ENCODE assay signal across 9 mouse cellular contexts in the genomic region with DNA sequence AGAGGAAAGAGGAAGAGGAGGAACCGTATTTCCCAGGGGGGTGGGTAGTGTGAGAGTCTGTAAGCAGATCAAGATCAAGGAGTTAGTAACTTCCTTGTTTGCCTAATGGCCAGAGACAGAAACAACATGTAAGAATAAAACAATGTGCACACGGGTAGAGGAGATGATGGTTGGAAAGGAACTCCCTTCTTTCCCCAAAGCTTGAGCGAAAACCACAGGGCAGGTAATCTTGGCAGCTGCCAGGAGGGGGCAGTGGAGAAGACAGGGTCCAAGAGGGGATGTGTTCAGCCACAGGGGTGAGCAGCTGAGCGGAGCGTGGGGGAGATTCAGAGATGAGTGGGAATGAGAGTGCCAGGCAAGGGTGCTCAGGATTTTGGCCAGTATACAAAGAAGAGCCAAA. TPM values are rescaled to one million over a fixed set of nuclear protein-coding genes. Genes with fewer than 3 reads are reported as not detected.
DNase-seq lines count a peak whose midpoint lies in the region; ATAC-seq and TF ChIP-seq lines count a peak whose summit lies in the region.
"Had no signal": no experiment of that assay in that cellular context is flagged by ENCODE, and none has a peak within 500 bp of the region (broad histone marks: within the 10 kb centered on the region; RNA-seq: fewer than 3 reads in every experiment).

No protein-coding gene starts in this region.

- no peak overlapping the region for H3K27ac ChIP-seq in heart, adult 2 months
- H3K27ac ChIP-seq in heart, embryonic 11.5 days (ENCODE audit: low read depth, low read length) = no peak overlapping the region
- no peak overlapping the region for H3K27ac ChIP-seq in testis, adult 2 months (ENCODE audit: control insufficient read depth, insufficient read depth, low read depth, low read length)
- H3K27ac ChIP-seq in midbrain, postnatal 0 days (ENCODE audit: low read depth, low read length) = no peak overlapping the region
- H3K27ac ChIP-seq: limb, embryonic 15.5 days had no signal

- peaks cover 3% of the 10 kb centered on the region for H3K4me1 ChIP-seq in heart, adult 2 months (ENCODE audit: control insufficient read depth, insufficient read depth, low read length)
- H3K4me1 ChIP-seq in heart, embryonic 11.5 days (ENCODE audit: control insufficient read depth, insufficient read depth, low read length) = no peaks in the 10 kb centered on the region
- H3K4me1 ChIP-seq in testis, adult 2 months (ENCODE audit: control insufficient read depth, insufficient read depth, low read length) = no peaks in the 10 kb centered on the region
- H3K4me1 ChIP-seq in midbrain, postnatal 0 days (ENCODE audit: insufficient read depth, low read length) = no peaks in the 10 kb centered on the region
- H3K4me1 ChIP-seq: limb, embryonic 15.5 days had no signal

- DNase-seq in heart, adult 2 months = peak; percentile 20 to 42
- no peak for DNase-seq in testis, postnatal 14 days (ENCODE audit: low spot score)
- no peak for DNase-seq in midbrain, postnatal 0 days (ENCODE audit: low spot score)
- no peak for DNase-seq in Muller cell, postnatal 12 days (ENCODE audit: inconsistent ontology term)
- DNase-seq in right cerebral cortex, adult 2 months (ENCODE audit: low spot score in 2 of 2) = no peak

- H3K4me3 ChIP-seq in heart, adult 2 months = no peak overlapping the region
- H3K4me3 ChIP-seq in heart, embryonic 11.5 days (ENCODE audit: low read depth, low read length) = no peak overlapping the region
- H3K4me3 ChIP-seq in testis, adult 2 months (ENCODE audit: control insufficient read depth, low read depth, low read length) = no peak overlapping the region
- no peak overlapping the region for H3K4me3 ChIP-seq in midbrain, postnatal 0 days (ENCODE audit: low read depth, low read length)
- H3K4me3 ChIP-seq: limb, embryonic 15.5 days had no signal

- peak; percentile 61 for TF ChIP-seq CTCF in heart, adult 2 months (IDR thresholded peaks at IDR 0.05)
- TF ChIP-seq CTCF in testis, adult 2 months (IDR thresholded peaks at IDR 0.05; ENCODE audit: control insufficient read depth, insufficient read depth, insufficient replicate concordance, low read depth, low read length) = peak; percentile 18; the same call in 1 of the 2 replicates
- TF ChIP-seq CTCF in midbrain, postnatal 0 days (IDR thresholded peaks at IDR 0.05) = peak; percentile 68

- TF ChIP-seq EP300 in heart, adult 2 months (IDR thresholded peaks at IDR 0.05; ENCODE audit: insufficient read depth, low read depth, low read length) = no peak

- no peak overlapping the region for H3K4me2 ChIP-seq in heart, embryonic 11.5 days
- H3K4me2 ChIP-seq in midbrain, postnatal 0 days (ENCODE audit: low read depth, low read length, poor library complexity, severe bottlenecking) = no peak overlapping the region
- H3K4me2 ChIP-seq: limb, embryonic 15.5 days had no signal

- intact Hi-C loops in heart, adult 2 months (cut with DNase I) = loop anchor here (5.0 kb wide), 1 partner anchor 46 kb away; a partner anchor contains a TSS

- peaks cover 1% of the 10 kb centered on the region; the same call in 1 of the 2 replicates for H3K79me2 ChIP-seq in heart, adult 2 months (replicated peaks; ENCODE audit: control insufficient read depth, insufficient read depth, low read length)

- H3K27me3 ChIP-seq in heart, adult 2 months (ENCODE audit: control insufficient read depth, insufficient read depth, low read length) = no peaks in the 10 kb centered on the region
- no peaks in the 10 kb centered on the region for H3K27me3 ChIP-seq in heart, embryonic 11.5 days (ENCODE audit: control insufficient read depth, insufficient read depth, low read length)
- no peaks in the 10 kb centered on the region for H3K27me3 ChIP-seq in testis, adult 2 months (ENCODE audit: control insufficient read depth, insufficient read depth, low read length)
- H3K27me3 ChIP-seq in midbrain, postnatal 0 days (ENCODE audit: insufficient read depth, low read length) = no peaks in the 10 kb centered on the region
- H3K27me3 ChIP-seq: limb, embryonic 15.5 days had no signal

- H3K9ac ChIP-seq in heart, adult 2 months (ENCODE audit: low read depth, low read length) = no peak overlapping the region
- no peak overlapping the region for H3K9ac ChIP-seq in heart, embryonic 11.5 days (ENCODE audit: low read depth, low read length)
- no peak overlapping the region for H3K9ac ChIP-seq in midbrain, postnatal 0 days (replicated peaks; ENCODE audit: low read length, poor library complexity, severe bottlenecking)
- H3K9ac ChIP-seq: limb, embryonic 15.5 days had no signal

- 77% methylated on average over 5 of the region's 5 CpGs for WGBS in heart, adult 2 months
- 83% methylated on average over 5 of the region's 5 CpGs for WGBS in heart, embryonic 11.5 days (ENCODE audit: insufficient replicate concordance)
- 73% methylated on average over 5 of the region's 5 CpGs for WGBS in midbrain, postnatal 0 days

- no peak; the same call in 1 of the 2 replicates for ATAC-seq in heart, embryonic 11.5 days (replicated peaks; ENCODE audit: insufficient number of reproducible peaks, low FRiP score, low TSS enrichment)
- ATAC-seq in hematopoietic stem cell, adult 5-6 weeks (replicated peaks in 1 of 2; ENCODE audit: insufficient read depth in 1 of 2, low FRiP score in 2 of 2, low TSS enrichment in 1 of 2, low read depth in 1 of 2, poor library complexity in 2 of 2, severe bottlenecking in 2 of 2) = peak; percentile 69 to 85
- ATAC-seq in midbrain, postnatal 0 days (ENCODE audit: low FRiP score) = no peak

- no peak for TF ChIP-seq POLR2A in heart, adult 2 months (IDR thresholded peaks at IDR 0.05; ENCODE audit: insufficient read depth, low read depth, low read length)
- TF ChIP-seq POLR2A in testis, adult 2 months (IDR thresholded peaks at IDR 0.05; ENCODE audit: control insufficient read depth, low read depth, low read length) = no peak

- no peaks in the 10 kb centered on the region for H3K9me3 ChIP-seq in heart, embryonic 11.5 days (replicated peaks; ENCODE audit: control insufficient read depth, low read length)
- no peaks in the 10 kb centered on the region for H3K9me3 ChIP-seq in midbrain, postnatal 0 days (ENCODE audit: low read length)
- H3K9me3 ChIP-seq: limb, embryonic 15.5 days had no signal

- H3K36me3 ChIP-seq in heart, adult 2 months (ENCODE audit: control insufficient read depth, insufficient read depth, low read length) = peaks cover 15% of the 10 kb centered on the region
- peaks cover 40% of the 10 kb centered on the region for H3K36me3 ChIP-seq in heart, embryonic 11.5 days (ENCODE audit: control insufficient read depth, insufficient read depth, low read length)
- peaks cover 4% of the 10 kb centered on the region for H3K36me3 ChIP-seq in testis, adult 2 months (ENCODE audit: control insufficient read depth, insufficient read depth, low read length)
- peaks cover 38% of the 10 kb centered on the region for H3K36me3 ChIP-seq in midbrain, postnatal 0 days (ENCODE audit: insufficient read depth, low read length)

RNA-seq across cellular contexts. Expression of a gene that starts 48.1 kb away (rescaled TPM):
- 100 to 1,000 TPM in 1 of 2 experiments, 10 to 100 TPM in 1; 95.7 to 107 TPM for total RNA-seq in heart, adult 2 months (2021)
- 114 and 185 TPM in 2 replicates for polyA plus RNA-seq in heart, adult 2 months (2012; rRNA removed)
- polyA plus RNA-seq in heart, embryonic 11.5 days (2014; fragmentation: Nextera tagmentation; extraction: Ambion mirVana) = 44.7 and 46.1 TPM in 2 replicates
- polyA plus RNA-seq in testis, adult 2 months (2012; rRNA removed) = 517 and 550 TPM in 2 replicates
- 112 and 159 TPM in 2 replicates for total RNA-seq in hematopoietic stem cell, adult 5-6 weeks (2017)
- total RNA-seq in midbrain, postnatal 0 days (2014; rRNA removed) = 70.9 and 74.2 TPM in 2 replicates
- 45.5 and 52.8 TPM in 2 replicates for polyA plus RNA-seq in midbrain, postnatal 0 days (2015; fragmentation: Nextera tagmentation; extraction: Ambion mirVana)

Comparison
In these comparisons a context has a peak if more than half of its experiments do, and no peak if none do; other contexts are left out.
1. DNase-seq: peak in heart, adult 2 months (2 of 2); none in testis, postnatal 14 days (single experiment), midbrain, postnatal 0 days (single experiment), Muller cell, postnatal 12 days (single experiment) and right cerebral cortex, adult 2 months (0 of 2).
2. CTCF ChIP-seq: peak in every context shown above with its lines; median percentile 68 in midbrain, postnatal 0 days; 61 in heart, adult 2 months; 18 in testis, adult 2 months.
3. ATAC-seq: peak in hematopoietic stem cell, adult 5-6 weeks (2 of 2); none in heart, embryonic 11.5 days (single experiment) and midbrain, postnatal 0 days (single experiment).